12 mouse cellular contexts compared by ENCODE assay signal in genomic region chr5:30589546-30589945, GRCm38 (mm10). TPM values are rescaled to one million over a fixed set of nuclear protein-coding genes. Genes with fewer than 3 reads are reported as not detected.
DNase-seq lines count a peak whose midpoint lies in the region; ATAC-seq lines count a peak whose summit lies in the region.
"Had no signal": no experiment of that assay in that cellular context is flagged by ENCODE, and none has a peak within 500 bp of the region (broad histone marks: within the 10 kb centered on the region; RNA-seq: fewer than 3 reads in every experiment).

No protein-coding gene starts in this region.

- peak overlapping the region; percentile 71 for H3K4me2 ChIP-seq in intestine, embryonic 14.5 days (ENCODE audit: low read length)

- WGBS in heart, embryonic 10.5 days, result 74% methylated on average over 3 of the region's 3 CpGs
- 73% methylated on average over 3 of the region's 3 CpGs for WGBS in intestine, embryonic 14.5 days

- peak overlapping the region; percentile 66 for H3K4me3 ChIP-seq in heart, embryonic 10.5 days
- peak overlapping the region; percentile 64 for H3K4me3 ChIP-seq in intestine, embryonic 14.5 days (ENCODE audit: low read depth, low read length)
- H3K4me3 ChIP-seq: megakaryocyte, embryonic 14.5 days had no signal

- 0 out of 2 replicates have a peak overlapping the region, but pooled peaks have one; percentile 80 for H3K27ac ChIP-seq in heart, embryonic 10.5 days
- H3K27ac ChIP-seq in intestine, embryonic 14.5 days (ENCODE audit: low read depth), result no peak overlapping the region

- H3K9ac ChIP-seq in intestine, embryonic 14.5 days (ENCODE audit: low read length), result no peak overlapping the region

- H3K36me3 ChIP-seq in heart, embryonic 10.5 days, result no peaks in the 10 kb centered on the region
- no peaks in the 10 kb centered on the region for H3K36me3 ChIP-seq in intestine, embryonic 14.5 days (ENCODE audit: control insufficient read depth, insufficient read depth, low read length)

- intact Hi-C loops in heart, postnatal 36 days (cut with DNase I), result loop anchor here (2.0 to 5.0 kb wide), 2 partner anchors 25 to 72 kb away; no protein-coding TSS in a partner anchor
- intact Hi-C loops in left cerebral cortex, postnatal 14 days (cut with DNase I), result no loop called here

- no peak for ATAC-seq in intestine, embryonic 14.5 days (replicated peaks; ENCODE audit: low FRiP score, low TSS enrichment, low read depth)

- H3K4me1 ChIP-seq in heart, embryonic 10.5 days, result peaks cover 81% of the 10 kb centered on the region
- peaks cover 48% of the 10 kb centered on the region for H3K4me1 ChIP-seq in intestine, embryonic 14.5 days (replicated peaks; ENCODE audit: control insufficient read depth, insufficient read depth, low read length)

- peaks cover 50% of the 10 kb centered on the region for H3K27me3 ChIP-seq in heart, embryonic 10.5 days (ENCODE audit: insufficient read depth, poor library complexity, severe bottlenecking)
- H3K27me3 ChIP-seq in intestine, embryonic 14.5 days (replicated peaks; ENCODE audit: control insufficient read depth, insufficient read depth, low read length), result peaks cover 22% of the 10 kb centered on the region

- no peak for DNase-seq in heart, embryonic 10.5 days (ENCODE audit: low spot score)
- DNase-seq in heart, postnatal 36 days, result no peak
- DNase-seq in adipocyte (ENCODE audit: low spot score), result peak; percentile 72
- DNase-seq in cerebellum, adult 18-20 months, result peak; percentile 84 to 85
- DNase-seq in intestine, embryonic 14.5 days (ENCODE audit: low spot score), result no peak
- DNase-seq in layer of hippocampus, postnatal 25 days (ENCODE audit: extremely low spot score in 1 of 2, low spot score in 1 of 2), result no peak
- DNase-seq in left cerebral cortex, postnatal 14 days (ENCODE audit: low spot score in 2 of 2), result no peak
- no peak for DNase-seq in frontal cortex, postnatal 36 days (ENCODE audit: low spot score in 2 of 2)
- DNase-seq: thymus, postnatal 36 days had no signal

- H3K9me3 ChIP-seq in heart, embryonic 10.5 days, result no peaks in the 10 kb centered on the region
- no peaks in the 10 kb centered on the region for H3K9me3 ChIP-seq in intestine, embryonic 14.5 days (ENCODE audit: control insufficient read depth, low read length)
- H3K9me3 ChIP-seq: megakaryocyte, embryonic 14.5 days had no signal

RNA-seq across cellular contexts. Expression of gene Kcnk3, which starts 1.6 kb away (rescaled TPM):
- 17.0 and 34.2 TPM in 2 replicates for polyA plus RNA-seq in heart, embryonic 10.5 days (2016; fragmentation: Nextera tagmentation; extraction: Ambion mirVana)
- 100 to 1,000 TPM; 234 to 245 TPM for total RNA-seq in heart, postnatal 36 days (2021)
- 36.0 and 39.7 TPM in 2 replicates for polyA plus RNA-seq in intestine, embryonic 14.5 days (2014; fragmentation: Nextera tagmentation; extraction: Ambion mirVana)
- total RNA-seq in layer of hippocampus, postnatal 25 days (2021), result 10 to 100 TPM in 1 of 2 experiments, 1 to 10 TPM in 1; 9.3 to 11.1 TPM
- total RNA-seq in left cerebral cortex, postnatal 14 days (2021), result 10 to 100 TPM; 19.5 to 20.2 TPM

RNA-seq across cellular contexts. Expression of gene Cib4, which starts 43.9 kb away (rescaled TPM):
- not detected in 2 replicates for polyA plus RNA-seq in heart, embryonic 10.5 days (2016; fragmentation: Nextera tagmentation; extraction: Ambion mirVana)
- total RNA-seq in heart, postnatal 36 days (2021), result not detected
- polyA plus RNA-seq in intestine, embryonic 14.5 days (2014; fragmentation: Nextera tagmentation; extraction: Ambion mirVana), result not detected in 2 replicates
- total RNA-seq in layer of hippocampus, postnatal 25 days (2021), result not detected
- not detected for total RNA-seq in left cerebral cortex, postnatal 14 days (2021)
- total RNA-seq: hematopoietic stem cell, adult 5-6 weeks; layer of hippocampus, postnatal 14 days had no signal

RNA-seq across cellular contexts. Expression of gene Slc35f6, which starts 58.2 kb away (rescaled TPM):
- polyA plus RNA-seq in heart, embryonic 10.5 days (2016; fragmentation: Nextera tagmentation; extraction: Ambion mirVana), result 25.5 and 28.4 TPM in 2 replicates
- total RNA-seq in heart, postnatal 36 days (2021), result 10 to 100 TPM; 50.0 to 53.3 TPM
- 32.5 and 35.2 TPM in 2 replicates for polyA plus RNA-seq in intestine, embryonic 14.5 days (2014; fragmentation: Nextera tagmentation; extraction: Ambion mirVana)
- 10 to 100 TPM; 34.7 to 35.3 TPM for total RNA-seq in layer of hippocampus, postnatal 25 days (2021)
- total RNA-seq in left cerebral cortex, postnatal 14 days (2021), result 10 to 100 TPM; 32.2 to 37.4 TPM

Comparison
In these comparisons a context has a peak if more than half of its experiments do, and no peak if none do; other contexts are left out.
1. DNase-seq: peak in adipocyte (single experiment) and cerebellum, adult 18-20 months (2 of 2); none in heart, embryonic 10.5 days (single experiment), heart, postnatal 36 days (0 of 2), intestine, embryonic 14.5 days (single experiment), layer of hippocampus, postnatal 25 days (0 of 2), left cerebral cortex, postnatal 14 days (0 of 2) and frontal cortex, postnatal 36 days (0 of 2).
2. RNA of gene Kcnk3, which starts 1.6 kb away (total RNA-seq): 234 to 245 TPM in heart, postnatal 36 days; 19.5 to 20.2 TPM in left cerebral cortex, postnatal 14 days and 9.3 to 11.1 TPM in layer of hippocampus, postnatal 25 days; every median in the first group is over 10 times any median in the second.